Mouse (Mus musculus): ENCODE results near the gene Sema5a. TPM values are rescaled to one million over a fixed set of nuclear protein-coding genes. Genes with fewer than 3 reads are reported as not detected.
A peak's percentile ranks its signal among the peaks of the same experiment; 100 is the strongest.

The Sema5a gene
- polyA plus RNA-seq, 1 experiment from 2014 or later: 3.0 TPM

DNA sequence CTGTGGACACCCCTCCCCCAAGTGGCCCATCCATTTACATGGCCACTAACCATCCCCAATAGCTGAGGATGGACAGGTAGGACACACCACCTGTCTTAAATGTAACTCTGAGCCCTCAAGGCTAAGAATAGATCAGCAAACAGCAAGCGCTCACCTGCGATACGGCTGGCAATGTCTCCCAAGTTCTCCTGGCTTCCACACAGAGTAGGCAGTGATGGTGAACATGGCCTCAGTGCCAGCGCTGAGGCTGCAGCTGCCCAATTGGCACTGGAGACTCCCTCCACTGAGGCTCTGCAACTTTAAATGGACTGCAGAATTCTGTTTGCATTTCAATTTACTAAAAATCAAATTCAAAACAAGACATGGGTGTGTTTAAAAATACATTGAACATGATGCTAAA lies 78.6 kb downstream of the Sema5a start:
- DNase-seq (ENCODE audit: low spot score): no peak
- Histone ChIP-seq H3K27ac (replicated peaks) (no peak overlapping the region), H3K4me3 (no peak overlapping the region), H3K27me3 (ENCODE audit: low read depth, poor library complexity, severe bottlenecking) (no peaks in the 10 kb centered on the region), H3K4me1 (no peaks in the 10 kb centered on the region), H3K36me3 (no peaks in the 10 kb centered on the region), H3K9me3 (replicated peaks) (no peaks in the 10 kb centered on the region)
- WGBS: 95% methylated on average over 4 of the region's 4 CpGs

GRCm38 (mm10) chr15:32324105-32324504 lies 79.5 kb downstream of the Sema5a start:
- 69% methylated on average over 7 of the region's 7 CpGs for WGBS
- Histone ChIP-seq H3K27me3 (ENCODE audit: low read depth, poor library complexity, severe bottlenecking) (no peaks in the 10 kb centered on the region), H3K4me1 (peaks cover 7% of the 10 kb centered on the region), H3K36me3 (no peaks in the 10 kb centered on the region), H3K9me3 (replicated peaks) (no peaks in the 10 kb centered on the region), H3K4me3 (no peak overlapping the region), H3K27ac (replicated peaks) (no peak overlapping the region)
- no peak for DNase-seq (ENCODE audit: low spot score)

GRCm38 (mm10) chr15:32328370-32329004 lies 83.9 kb downstream of the Sema5a start:
- Histone ChIP-seq H3K4me1 (peaks cover 26% of the 10 kb centered on the region), H3K4me3 (no peak overlapping the region), H3K27ac (replicated peaks) (peak overlapping the region; percentile 55), H3K9me3 (replicated peaks) (no peaks in the 10 kb centered on the region), H3K36me3 (no peaks in the 10 kb centered on the region), H3K27me3 (ENCODE audit: low read depth, poor library complexity, severe bottlenecking) (no peaks in the 10 kb centered on the region)
- WGBS: 53% methylated on average over 4 of the region's 4 CpGs
- peak; percentile 20 for DNase-seq (ENCODE audit: low spot score)

GRCm38 (mm10) chr15:32329670-32330330 lies 85.2 kb downstream of the Sema5a start:
- Histone ChIP-seq H3K27ac (replicated peaks) (peak overlapping the region; percentile 55), H3K27me3 (ENCODE audit: low read depth, poor library complexity, severe bottlenecking) (no peaks in the 10 kb centered on the region), H3K4me3 (no peak overlapping the region), H3K4me1 (peaks cover 26% of the 10 kb centered on the region), H3K9me3 (replicated peaks) (no peaks in the 10 kb centered on the region), H3K36me3 (no peaks in the 10 kb centered on the region)
- WGBS: 78% methylated on average over 10 of the region's 10 CpGs
- no peak for DNase-seq (ENCODE audit: low spot score)

DNA sequence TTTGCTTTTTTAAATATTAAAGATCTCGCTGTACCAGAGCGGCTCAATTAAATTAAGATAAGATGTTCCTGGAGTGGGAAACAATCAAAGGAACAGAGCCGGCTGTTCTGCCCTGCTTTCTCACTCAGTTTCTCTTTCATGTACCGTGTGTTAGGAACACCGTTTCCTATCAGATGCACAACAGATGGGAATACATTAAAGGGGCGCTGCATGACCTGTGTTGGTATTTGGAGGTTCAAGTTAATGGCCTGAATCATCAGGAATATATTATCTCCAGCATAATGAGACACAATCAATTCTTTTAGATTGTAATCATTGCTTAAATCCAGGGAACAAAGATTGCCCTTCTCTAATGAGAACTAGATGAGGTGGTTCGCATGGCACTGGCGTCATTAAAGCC lies 85.8 kb downstream of the Sema5a start:
- H3K4me1 ChIP-seq: peaks cover 26% of the 10 kb centered on the region
- no peak overlapping the region for H3K27ac ChIP-seq (replicated peaks)
- no peak for DNase-seq (ENCODE audit: low spot score)
- H3K4me3 ChIP-seq: no peak overlapping the region
- WGBS: 78% methylated on average over 8 of the region's 8 CpGs
- H3K36me3 ChIP-seq: no peaks in the 10 kb centered on the region
- H3K9me3 ChIP-seq (replicated peaks): no peaks in the 10 kb centered on the region
- H3K27me3 ChIP-seq (ENCODE audit: low read depth, poor library complexity, severe bottlenecking): no peaks in the 10 kb centered on the region

- no peak overlapping the region for H3K27ac ChIP-seq (replicated peaks)
- WGBS: 64% methylated on average over 2 of the region's 2 CpGs
Measured at GRCm38 (mm10) chr15:32331037-32331436, 86.4 kb downstream of the Sema5a start.

GRCm38 (mm10) chr15:32333456-32333855 lies 88.8 kb downstream of the Sema5a start:
- Histone ChIP-seq H3K9me3 (replicated peaks) (no peaks in the 10 kb centered on the region), H3K36me3 (no peaks in the 10 kb centered on the region), H3K27me3 (ENCODE audit: low read depth, poor library complexity, severe bottlenecking) (no peaks in the 10 kb centered on the region), H3K27ac (replicated peaks) (no peak overlapping the region), H3K4me1 (peaks cover 27% of the 10 kb centered on the region), H3K4me3 (no peak overlapping the region)
- WGBS: 85% methylated on average over 2 of the region's 2 CpGs
- no peak for DNase-seq (ENCODE audit: low spot score)

More at GRCm38 (mm10) chr15:32331037-32331436, 86.4 kb downstream of the Sema5a start:
- H3K9me3 ChIP-seq (replicated peaks): no peaks in the 10 kb centered on the region
- peaks cover 26% of the 10 kb centered on the region for H3K4me1 ChIP-seq
- no peak for DNase-seq (ENCODE audit: low spot score)
- H3K36me3 ChIP-seq: no peaks in the 10 kb centered on the region
- no peak overlapping the region for H3K4me3 ChIP-seq
- H3K27me3 ChIP-seq (ENCODE audit: low read depth, poor library complexity, severe bottlenecking): no peaks in the 10 kb centered on the region

DNA sequence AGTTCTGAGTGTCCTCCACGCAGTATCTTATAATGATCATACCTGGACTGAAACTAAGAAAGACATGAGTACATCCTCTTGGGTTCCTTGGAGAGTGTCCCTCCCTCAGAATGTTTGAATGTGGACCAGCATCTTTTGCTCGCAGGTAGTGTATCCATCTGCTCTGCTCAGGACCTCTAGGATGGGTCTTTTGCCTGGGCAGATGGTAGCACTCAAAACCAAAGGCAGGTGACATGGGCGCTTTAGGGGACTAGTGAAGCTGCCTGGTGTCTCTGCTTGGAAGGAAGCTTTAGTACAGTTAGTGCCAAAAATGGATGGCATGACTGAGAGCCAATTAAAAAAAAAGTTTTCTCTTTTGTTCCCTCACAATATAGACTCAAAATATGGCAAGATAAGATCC lies 93.2 kb downstream of the Sema5a start:
- DNase-seq (ENCODE audit: low spot score): no peak
- Histone ChIP-seq H3K27ac (replicated peaks) (no peak overlapping the region), H3K4me1 (peaks cover 11% of the 10 kb centered on the region), H3K36me3 (no peaks in the 10 kb centered on the region), H3K9me3 (replicated peaks) (no peaks in the 10 kb centered on the region), H3K4me3 (no peak overlapping the region), H3K27me3 (ENCODE audit: low read depth, poor library complexity, severe bottlenecking) (no peaks in the 10 kb centered on the region)
- 88% methylated on average over 3 of the region's 3 CpGs for WGBS

- no peaks in the 10 kb centered on the region for H3K27me3 ChIP-seq (ENCODE audit: low read depth, poor library complexity, severe bottlenecking)
- no peak overlapping the region for H3K4me3 ChIP-seq
- no peak overlapping the region; the same call in 1 of the 2 replicates for H3K27ac ChIP-seq (replicated peaks)
- peaks cover 11% of the 10 kb centered on the region for H3K4me1 ChIP-seq
- no peaks in the 10 kb centered on the region for H3K9me3 ChIP-seq (replicated peaks)
- no peaks in the 10 kb centered on the region for H3K36me3 ChIP-seq
- DNase-seq (ENCODE audit: low spot score): peak; percentile 16
- WGBS: 56% methylated on average over 3 of the region's 3 CpGs
Measured at GRCm38 (mm10) chr15:32338721-32339290, 94.2 kb downstream of the Sema5a start.

DNA sequence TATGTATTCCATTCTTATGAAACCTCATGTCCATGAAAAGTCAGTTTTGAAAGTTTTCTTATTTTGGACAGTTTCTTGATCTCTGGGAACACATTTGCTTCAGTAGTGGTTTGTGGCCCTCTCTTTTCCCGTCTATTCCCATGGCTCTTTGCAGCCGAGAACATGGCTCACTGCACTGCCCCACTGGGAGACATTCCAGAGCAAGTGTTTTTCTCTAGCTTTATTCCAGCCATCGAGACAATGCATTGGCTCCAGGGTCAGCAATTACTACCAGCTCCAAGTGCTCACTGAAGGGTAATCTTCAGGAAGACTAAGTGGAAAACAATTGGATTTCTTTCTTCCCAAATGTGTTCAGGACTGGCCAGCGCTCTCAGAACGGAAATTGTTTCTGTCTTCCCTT lies 94.8 kb downstream of the Sema5a start:
- no peaks in the 10 kb centered on the region for H3K36me3 ChIP-seq
- H3K27me3 ChIP-seq (ENCODE audit: low read depth, poor library complexity, severe bottlenecking): no peaks in the 10 kb centered on the region
- no peak overlapping the region for H3K27ac ChIP-seq (replicated peaks)
- peaks cover 11% of the 10 kb centered on the region for H3K4me1 ChIP-seq
- H3K4me3 ChIP-seq: no peak overlapping the region
- H3K9me3 ChIP-seq (replicated peaks): no peaks in the 10 kb centered on the region
- WGBS: 47% methylated on average over 5 of the region's 5 CpGs
- no peak for DNase-seq (ENCODE audit: low spot score)

DNA sequence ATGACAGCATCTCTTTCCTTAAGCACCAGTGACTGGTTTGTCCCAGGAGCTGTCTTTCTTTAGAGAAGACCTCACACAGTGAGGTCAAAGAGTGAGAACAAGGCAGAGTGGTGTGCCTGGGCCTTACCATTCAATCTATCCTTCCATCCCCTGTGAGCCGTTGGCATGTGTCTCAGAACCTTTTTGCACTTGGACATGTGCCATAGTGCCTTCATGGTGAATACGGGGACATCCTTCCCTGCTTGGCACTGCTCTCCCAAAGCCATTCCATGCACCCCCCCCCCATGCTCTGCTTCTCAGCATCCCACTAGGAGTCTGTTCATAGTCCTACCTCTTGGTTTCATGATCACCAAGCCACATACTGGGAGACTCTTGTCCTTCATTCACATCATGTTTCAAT lies 96.8 kb downstream of the Sema5a start:
- 77% methylated on average over 2 of the region's 2 CpGs for WGBS
- H3K4me1 ChIP-seq: peaks cover 11% of the 10 kb centered on the region

DNA sequence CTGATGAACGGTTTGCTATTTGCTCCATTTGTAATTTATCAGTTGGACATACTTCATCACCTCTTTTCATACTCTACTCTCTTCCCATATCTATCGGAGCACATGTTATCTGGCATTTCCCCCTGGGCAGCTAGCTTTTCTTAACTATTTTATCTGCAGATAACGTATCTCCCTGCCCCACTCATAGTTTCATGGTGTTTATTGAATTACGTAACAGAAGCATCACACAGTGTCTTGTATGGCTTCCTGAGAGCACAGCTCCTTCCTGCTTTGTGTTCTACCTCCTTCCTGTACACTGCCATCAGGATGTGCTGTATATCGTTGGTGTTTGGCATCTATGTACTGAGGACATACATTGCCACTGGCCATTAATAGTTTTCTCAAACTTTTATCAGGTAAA lies 98.9 kb downstream of the Sema5a start:
- 92% methylated on average over 5 of the region's 5 CpGs for WGBS
- no peak for DNase-seq (ENCODE audit: low spot score)
- Histone ChIP-seq H3K36me3 (no peaks in the 10 kb centered on the region), H3K27ac (replicated peaks) (no peak overlapping the region), H3K27me3 (ENCODE audit: low read depth, poor library complexity, severe bottlenecking) (no peaks in the 10 kb centered on the region), H3K4me3 (no peak overlapping the region), H3K4me1 (peaks cover 10% of the 10 kb centered on the region), H3K9me3 (replicated peaks) (no peaks in the 10 kb centered on the region)

More for the DNA sequence above, 96.8 kb downstream of the Sema5a start:
- no peak overlapping the region for H3K4me3 ChIP-seq
- no peaks in the 10 kb centered on the region for H3K27me3 ChIP-seq (ENCODE audit: low read depth, poor library complexity, severe bottlenecking)
- no peaks in the 10 kb centered on the region for H3K9me3 ChIP-seq (replicated peaks)
- H3K36me3 ChIP-seq: no peaks in the 10 kb centered on the region
- no peak overlapping the region for H3K27ac ChIP-seq (replicated peaks)
- no peak for DNase-seq (ENCODE audit: low spot score)

DNA sequence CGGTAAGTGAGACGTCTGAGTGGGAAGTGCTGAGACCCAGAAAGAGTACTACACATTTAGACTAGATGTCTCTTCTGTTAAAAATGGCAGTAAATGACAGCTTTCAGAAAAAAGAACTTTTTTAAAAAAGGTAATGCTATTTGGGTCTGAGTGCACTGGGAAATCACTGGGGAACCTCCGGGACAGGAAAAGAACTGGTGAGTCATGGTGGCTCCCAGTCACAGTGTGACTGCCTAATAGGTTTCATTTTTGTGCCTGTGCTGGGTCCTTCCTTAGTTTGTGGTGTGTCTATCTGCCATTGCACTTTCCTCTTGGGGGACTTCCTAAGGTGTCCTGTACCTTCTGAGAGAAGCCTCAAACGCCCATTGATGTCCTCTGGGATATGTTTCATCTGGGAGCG lies 102.7 kb downstream of the Sema5a start:
- DNase-seq (ENCODE audit: low spot score): no peak
- WGBS: 91% methylated on average over 5 of the region's 5 CpGs
- Histone ChIP-seq H3K27me3 (ENCODE audit: low read depth, poor library complexity, severe bottlenecking) (no peaks in the 10 kb centered on the region), H3K9me3 (replicated peaks) (no peaks in the 10 kb centered on the region), H3K4me1 (no peaks in the 10 kb centered on the region), H3K36me3 (no peaks in the 10 kb centered on the region), H3K27ac (replicated peaks) (no peak overlapping the region), H3K4me3 (no peak overlapping the region)
